Mouse (Mus musculus) megakaryocyte, embryonic 14.5 days (primary cell): ENCODE data around the gene Ick.
A peak's percentile ranks its signal among the peaks of the same experiment; 100 is the strongest.

ENCODE experiments used
- FLI1 ChIP-seq: IDR thresholded peaks from 2 replicates; pipeline ENCODE4 v1.6.1; 2012; ENCODE audit warnings: low read length, inconsistent platforms, mixed read lengths
- GATA1 ChIP-seq: IDR thresholded peaks from 3 replicates; pipeline ENCODE4 v1.6.1; 2012; ENCODE audit warnings: mixed read lengths, low read length, inconsistent platforms, borderline replicate concordance

DNA sequence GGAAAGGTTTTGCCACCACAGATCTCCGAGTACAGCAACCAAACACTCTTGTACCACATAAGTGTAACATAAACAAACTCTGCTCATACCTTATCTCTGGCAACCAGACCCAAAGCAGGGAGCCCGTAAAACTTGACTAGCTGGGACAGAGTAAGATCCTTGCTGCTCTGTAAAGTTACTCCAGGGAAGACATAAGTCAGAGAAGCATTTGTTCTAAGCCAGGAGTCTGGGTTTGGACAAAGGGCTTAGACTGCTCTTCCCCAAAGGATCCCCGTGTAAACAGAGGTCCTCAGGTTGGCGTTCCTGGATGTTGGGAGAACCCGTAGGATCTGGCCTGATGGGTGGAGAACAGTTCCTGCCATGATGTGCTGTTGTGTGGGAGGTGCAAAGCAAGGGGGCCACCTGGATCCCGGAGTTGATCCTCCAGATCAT lies 3.5 kb upstream of the Ick start:
- TF ChIP-seq GATA1 (peak; percentile 75; the same call in 1 of the 3 replicates), FLI1 (no peak)
